Mouse (Mus musculus) layer of hippocampus, adult 11-12 months (tissue): ENCODE data around the gene Ppp4r1.

Source experiments
- DNase-seq: peaks from one replicate; pipeline ENCODE4 v3.0.0; 2022; ENCODE audit warnings: low spot score

Ppp4r1 gene

DNA sequence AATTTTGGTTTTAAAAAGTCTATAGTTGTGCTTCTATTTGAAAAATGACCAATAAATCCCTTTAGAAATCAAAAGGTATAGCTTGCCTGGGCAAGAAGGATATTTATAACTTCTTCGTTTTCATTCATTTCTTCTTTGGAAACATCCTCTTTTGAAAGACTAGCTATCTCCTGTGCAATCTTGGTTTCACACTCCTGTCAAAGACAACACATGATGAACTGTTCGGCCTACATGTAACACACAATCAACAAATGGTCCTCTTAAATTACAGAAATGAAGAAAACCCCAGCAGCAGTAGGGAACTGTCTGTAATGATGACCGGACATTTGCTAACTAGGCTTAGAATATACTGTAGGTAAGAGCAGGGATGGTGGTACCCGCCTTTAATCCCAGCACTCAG, 71.6 kb downstream of the Ppp4r1 start:
- no peak for DNase-seq

DNA sequence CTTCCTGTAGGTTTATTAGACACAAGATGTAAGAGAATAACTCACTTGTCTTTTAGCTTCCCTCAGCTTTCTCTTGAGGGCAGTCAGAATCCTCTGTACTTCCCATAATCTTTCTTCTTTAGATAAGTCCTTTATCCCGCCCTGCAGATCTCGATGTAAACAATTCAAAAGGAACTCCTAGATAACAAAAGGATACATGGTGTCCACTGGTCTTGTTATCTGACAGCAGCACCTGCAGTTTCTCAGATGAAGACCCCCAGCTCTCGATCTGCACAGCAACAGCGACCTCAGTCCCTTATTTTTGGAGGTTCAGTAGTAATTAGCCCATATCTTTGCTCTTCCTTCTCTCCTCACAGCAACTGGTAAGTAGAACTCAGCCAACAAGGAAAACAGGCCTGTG, 75.2 kb downstream of the Ppp4r1 start:
- DNase-seq = no peak

DNA sequence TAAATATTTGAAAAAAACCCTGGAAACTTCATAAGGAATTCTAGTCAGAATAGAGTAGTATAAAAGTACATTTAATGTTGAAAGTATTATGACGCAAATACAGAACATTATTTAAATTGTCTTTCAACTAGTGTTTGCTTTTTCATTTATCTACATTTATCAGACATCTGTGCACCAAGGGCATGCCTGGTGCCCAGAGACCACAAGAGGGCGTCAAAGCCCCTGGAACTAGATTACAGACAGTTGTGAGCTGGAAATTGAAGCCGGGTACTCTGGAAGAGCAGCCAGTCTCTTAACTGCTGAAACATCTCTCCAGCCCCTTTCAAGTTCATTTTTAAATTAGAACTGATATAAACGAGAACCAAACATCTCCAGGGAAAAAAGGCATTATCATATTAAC, 80.2 kb downstream of the Ppp4r1 start:
- peak; percentile 54 for DNase-seq

DNA sequence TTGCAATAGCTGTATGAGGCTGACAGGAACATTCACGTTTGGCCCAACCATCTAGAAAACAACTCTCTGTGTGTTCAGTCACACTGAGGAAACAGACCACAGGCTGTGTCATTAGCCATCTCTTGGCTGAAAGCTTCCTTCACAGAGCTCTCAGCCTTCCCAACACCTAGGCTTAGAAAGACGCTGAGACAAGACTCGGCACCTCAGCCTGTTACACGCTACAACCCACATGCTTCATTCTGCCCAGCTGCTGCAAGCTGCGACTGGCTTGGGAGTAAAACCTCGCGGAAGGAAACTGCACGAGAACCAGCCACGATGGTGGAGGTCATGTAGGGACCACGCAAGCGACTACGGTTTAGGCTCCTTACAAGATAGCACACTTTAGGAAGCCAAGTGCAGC, 81.5 kb downstream of the Ppp4r1 start:
- no peak for DNase-seq

DNA sequence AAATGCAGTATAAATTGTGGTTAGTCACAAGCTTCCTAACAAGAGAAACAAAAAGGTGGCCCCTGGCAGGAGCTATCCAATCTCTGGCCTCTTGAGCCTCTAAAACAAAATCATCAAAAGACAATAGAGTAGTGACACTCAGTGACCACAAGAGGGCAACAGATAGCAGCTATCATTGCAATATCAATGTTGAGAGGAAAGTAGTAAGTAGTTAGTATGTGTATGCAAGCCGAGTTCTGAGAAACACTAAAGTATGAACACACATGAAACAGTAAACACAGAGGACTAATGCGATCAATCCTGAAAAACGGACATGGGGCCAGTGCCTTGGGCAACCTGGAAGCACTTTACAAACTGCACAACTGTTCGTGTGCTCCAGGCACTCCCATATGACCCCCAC, 82.4 kb downstream of the Ppp4r1 start:
- DNase-seq = peak; percentile 36

DNA sequence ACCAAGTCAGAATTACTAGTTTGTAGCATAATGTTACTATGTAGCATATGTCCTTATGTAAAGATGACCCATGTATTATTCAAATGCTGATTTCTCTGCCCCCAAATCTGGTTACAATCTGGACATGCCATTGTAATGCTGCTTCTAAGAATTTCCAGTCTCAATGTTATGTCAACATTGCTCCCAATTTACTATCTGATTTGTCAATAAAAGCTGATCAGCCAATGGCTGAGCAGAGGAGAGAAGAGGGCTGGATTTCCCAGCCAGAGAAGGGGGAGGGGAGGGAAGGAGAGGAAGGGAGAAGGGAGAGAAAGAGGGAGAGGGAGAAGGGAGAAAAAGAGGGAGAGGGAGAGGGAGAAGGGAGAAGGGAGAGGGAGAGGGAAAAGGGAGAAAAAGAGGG, 82.9 kb downstream of the Ppp4r1 start:
- DNase-seq = no peak

DNA sequence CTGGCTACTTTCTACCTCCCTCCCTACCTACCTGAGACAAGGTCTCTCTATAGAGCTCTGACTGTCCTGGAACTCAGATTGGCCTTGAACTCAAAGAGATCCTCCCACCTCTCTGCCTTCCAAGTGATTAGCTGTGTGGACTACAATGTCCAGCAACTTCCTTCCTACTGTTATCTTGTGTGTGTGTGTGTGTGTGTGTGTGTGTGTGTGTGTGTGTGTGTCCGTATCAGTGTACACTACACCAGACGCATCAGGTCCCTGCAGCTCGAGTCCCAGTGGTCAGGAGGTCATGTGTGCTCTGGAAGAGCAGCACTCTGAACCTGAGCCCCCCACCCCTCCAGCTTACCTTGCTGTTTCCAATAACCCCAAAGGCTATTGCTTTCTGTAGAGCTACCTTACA, 83.8 kb downstream of the Ppp4r1 start:
- no peak for DNase-seq

DNA sequence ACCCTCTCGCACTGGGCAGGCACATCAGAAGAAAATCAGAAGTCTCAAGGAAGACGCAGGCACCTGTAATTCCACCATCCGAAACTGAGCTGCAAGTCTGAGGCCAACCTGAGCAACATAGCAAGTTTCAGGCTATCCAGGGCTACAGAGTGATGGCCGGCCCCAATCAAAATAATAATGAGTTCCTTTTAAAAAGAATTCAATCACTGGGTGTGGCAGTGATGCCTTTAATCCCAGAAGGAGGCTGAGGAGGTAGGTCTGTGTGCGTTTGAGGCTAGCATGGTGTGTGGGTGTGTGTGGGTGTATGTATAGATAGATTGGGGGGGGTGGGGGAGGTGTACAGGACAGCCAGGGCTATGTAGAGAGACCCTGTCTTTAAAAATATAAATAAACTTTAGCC, 85.6 kb downstream of the Ppp4r1 start:
- DNase-seq = no peak

DNA sequence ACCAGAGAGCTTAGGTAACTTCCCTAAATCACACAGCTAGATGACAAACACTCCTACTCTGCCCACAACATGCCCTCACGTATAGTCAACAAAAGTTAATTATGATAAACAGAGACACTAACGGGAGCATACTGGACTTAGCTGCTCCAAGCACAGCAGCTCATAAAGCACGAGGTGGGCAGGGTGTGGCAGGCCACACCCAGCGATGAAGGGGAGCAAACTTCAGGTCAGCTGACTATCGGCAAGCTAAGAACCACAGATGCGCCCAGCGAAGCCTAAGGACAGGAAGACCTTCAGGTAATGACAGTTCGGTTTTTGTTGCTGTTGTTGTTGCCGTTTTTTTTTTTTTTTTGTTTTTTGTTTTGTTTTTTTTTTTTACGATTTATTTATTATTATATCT, 87.3 kb downstream of the Ppp4r1 start:
- no peak for DNase-seq

DNA sequence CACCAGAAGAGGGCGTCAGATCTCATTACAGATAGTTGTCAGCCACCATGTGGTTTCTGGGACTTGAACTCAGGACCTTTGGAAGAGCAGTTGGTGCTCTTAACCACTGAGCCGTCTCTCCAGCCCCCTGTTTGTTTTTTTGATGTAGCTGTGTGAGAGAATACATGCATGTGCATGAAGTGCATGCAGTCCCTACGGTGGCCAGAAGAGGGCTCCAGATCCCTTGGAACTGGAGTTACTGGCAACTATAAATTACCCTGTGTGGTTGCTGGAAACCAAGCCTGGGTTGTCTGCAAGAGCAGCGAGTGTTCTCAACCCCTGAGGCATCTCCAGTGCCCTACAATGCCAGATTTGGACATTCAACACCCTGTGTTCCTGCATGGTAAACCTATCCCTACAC, 87.8 kb downstream of the Ppp4r1 start:
- DNase-seq = peak; percentile 73

DNA sequence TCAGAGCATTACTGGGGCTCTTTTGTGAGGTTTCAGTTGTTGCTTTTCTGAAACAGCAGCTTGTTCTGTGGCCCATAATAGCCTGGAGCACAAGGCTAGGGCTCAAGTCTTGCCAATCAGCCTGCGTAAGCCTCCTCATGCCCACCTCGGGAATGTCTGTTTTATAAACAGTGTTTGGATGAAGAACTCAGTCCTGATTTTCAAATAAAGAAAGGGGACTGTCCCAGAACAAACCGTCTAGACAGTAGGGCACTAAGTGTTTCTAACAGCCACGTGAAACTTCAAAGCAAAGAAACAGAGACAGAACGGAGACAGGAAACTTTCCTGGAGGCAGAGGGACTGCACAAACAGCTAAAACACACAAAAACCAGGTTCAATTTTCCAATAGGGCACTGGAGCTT, 89.3 kb downstream of the Ppp4r1 start:
- no peak for DNase-seq

DNA sequence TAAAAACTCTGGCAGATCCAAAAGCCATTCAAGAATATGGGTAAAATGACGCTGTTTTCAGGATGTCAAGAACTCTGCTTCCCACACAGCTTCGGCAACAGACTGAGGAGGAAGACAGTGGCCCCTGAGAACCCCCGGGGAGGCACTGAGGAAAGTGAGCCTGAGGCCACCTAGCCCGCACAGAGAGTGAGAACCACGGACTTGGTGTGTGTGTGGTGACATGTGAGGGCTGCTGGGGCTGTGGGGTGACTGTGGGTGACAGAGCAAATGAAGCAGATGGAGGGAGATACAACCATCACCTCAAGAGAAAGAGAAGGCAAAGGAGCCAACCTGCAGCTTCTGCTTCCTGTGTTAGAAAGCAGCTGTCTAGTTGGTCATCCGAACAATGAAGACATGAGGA, 89.7 kb downstream of the Ppp4r1 start:
- no peak for DNase-seq

DNA sequence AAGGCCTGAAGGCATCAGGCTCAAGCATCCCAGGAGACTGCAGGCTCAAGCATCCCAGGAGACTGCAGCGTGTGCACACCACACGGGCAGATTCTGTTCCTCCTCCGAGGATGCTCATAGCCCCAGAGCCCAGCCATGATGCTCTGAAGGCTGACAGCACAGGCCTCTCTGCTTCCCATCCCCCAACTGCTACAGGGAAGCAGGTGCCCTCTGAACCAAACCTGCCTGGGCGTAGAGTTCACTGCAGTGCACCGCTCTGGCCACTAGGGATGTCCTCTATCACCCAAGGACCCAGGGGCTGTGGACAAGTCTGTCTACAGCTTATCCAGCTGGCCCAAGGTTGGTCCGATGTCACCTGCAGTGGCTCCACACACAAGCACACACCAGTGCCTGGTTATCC, 90.3 kb downstream of the Ppp4r1 start:
- no peak for DNase-seq

DNA sequence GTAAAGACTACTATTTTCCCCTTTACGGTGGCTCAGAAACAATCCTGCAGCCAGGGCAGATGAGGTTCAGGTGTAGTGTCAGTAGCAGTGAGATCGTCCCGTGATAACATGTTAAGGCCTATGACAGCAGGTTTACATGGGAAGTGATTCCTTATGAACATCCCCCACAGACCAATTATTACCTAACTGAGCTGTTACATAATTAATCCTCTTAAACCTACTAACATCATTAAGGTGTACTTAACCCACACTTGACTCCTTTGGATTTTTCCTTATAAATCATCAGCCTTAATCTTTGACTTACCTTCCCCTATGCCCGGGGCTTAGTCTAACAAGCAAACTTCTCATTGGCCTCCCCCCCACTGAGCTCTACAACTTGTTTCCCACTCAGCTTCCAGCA, 90.8 kb downstream of the Ppp4r1 start:
- no peak for DNase-seq

DNA sequence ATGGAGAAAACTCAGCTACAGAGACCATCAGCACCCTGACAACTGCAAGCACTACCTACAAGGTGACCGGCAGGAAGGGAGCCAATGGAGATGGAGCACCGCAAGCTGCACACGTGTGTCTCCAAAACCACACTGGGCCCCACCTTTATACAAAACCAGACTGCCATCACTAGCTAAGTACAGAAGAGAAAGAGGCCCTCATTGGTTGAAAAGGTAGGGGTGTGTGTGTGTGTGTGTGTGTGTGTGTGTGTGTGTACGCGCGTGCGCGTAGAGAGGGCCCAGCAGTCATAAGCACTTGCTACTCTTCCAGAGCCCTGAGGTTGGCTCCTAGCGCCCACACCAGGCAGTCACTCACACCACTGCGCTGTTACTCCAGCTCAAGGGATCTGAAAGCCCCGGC, 91.5 kb downstream of the Ppp4r1 start:
- no peak for DNase-seq

DNA sequence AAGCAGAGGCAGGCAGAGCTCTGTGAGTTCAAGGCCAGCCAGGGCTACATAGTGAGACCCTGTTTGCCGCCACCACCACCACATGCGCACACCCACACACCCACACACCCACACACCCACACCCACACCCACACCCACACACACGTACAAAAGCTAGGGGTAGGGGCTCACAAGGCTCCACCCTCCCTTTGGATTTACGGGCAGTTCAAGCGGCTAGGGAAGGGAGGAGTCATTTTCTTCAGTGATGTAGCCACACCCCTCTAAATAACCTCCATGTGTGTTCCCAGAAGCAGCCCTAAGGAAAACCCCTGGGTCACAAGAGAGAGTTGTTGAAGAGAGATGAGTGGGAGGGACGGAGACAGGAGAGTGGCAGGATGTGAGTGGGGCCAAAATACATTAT, 94.7 kb downstream of the Ppp4r1 start:
- no peak for DNase-seq

DNA sequence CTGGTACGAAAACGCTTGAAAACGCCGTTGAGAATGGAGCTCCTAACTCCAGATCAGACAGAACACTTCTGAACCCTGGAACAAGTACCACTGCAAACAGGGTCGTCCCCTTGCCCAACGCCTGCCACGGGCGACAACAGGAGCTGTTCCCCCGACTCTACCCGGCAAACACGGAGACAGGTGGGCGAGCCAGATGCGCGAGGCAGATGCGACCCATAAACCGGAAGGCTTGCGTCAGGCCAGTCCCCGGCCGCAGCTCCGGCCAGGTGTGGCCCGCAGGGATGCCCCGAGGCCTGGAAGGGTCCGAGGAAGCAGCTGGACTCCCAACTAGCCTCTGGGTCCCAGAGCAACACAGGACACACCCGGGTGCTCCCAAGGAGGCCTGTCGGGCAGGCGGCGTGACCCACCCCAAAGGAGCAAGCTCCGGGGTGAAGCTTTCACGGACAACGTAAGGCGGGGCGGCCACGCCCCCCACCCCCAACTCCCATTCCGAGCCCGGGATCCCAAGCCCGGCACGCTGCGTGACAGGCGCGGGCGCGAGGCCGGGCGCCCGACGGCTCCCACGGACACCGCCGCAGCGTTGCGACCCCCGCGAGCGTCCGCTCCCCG, 101.8 kb downstream of the Ppp4r1 start:
- DNase-seq = no peak

DNA sequence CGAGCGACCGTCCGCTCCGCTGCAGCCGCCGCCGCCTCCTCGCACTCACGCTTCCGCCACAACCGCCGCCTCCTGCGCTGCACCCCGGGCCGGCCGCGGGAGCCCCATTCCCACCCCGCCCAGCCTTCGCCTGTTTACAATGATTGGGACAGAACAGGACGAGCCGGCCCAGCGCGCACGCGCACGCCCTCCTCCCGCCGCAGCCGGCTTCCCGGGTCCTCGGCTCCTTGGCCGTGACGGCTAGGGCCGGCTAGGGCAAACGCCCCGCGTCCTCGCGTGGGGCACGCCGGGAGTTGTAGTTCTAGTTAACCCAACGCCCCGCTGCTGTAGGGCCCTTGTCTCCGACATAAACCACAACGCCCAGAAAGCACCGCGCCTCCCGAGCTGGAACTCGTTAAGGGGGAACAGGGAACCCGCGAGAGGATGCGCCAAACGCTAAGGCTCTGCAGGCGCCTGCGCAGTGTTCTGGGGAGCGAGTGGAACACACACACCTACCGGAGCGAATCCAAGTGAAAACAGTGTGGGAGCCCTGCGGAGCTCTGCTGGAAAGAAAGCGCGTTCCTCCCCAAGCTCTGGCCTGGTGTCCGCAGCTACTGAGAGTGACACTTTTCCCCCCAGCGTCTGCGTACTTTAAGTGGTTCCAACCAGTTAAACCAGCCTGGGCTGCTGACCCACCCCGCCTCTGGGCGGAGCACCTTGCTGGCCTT, 102.5 kb downstream of the Ppp4r1 start:
- DNase-seq = peak; percentile 99

DNA sequence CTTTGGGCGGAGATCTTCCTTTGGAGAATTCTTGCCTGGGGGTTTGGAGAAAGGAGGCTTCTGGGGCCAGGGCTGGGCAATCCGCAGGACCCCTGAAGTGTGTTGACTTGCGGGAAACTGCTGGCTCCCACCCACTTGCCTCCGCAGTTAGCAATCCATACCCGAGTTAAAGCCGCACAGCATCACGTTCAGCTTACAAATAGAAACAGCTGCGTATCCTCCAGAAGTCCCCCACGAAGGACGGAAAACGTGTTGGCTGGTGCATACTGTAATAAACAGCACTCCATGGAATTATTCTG, 103.0 kb downstream of the Ppp4r1 start:
- DNase-seq = no peak

DNA sequence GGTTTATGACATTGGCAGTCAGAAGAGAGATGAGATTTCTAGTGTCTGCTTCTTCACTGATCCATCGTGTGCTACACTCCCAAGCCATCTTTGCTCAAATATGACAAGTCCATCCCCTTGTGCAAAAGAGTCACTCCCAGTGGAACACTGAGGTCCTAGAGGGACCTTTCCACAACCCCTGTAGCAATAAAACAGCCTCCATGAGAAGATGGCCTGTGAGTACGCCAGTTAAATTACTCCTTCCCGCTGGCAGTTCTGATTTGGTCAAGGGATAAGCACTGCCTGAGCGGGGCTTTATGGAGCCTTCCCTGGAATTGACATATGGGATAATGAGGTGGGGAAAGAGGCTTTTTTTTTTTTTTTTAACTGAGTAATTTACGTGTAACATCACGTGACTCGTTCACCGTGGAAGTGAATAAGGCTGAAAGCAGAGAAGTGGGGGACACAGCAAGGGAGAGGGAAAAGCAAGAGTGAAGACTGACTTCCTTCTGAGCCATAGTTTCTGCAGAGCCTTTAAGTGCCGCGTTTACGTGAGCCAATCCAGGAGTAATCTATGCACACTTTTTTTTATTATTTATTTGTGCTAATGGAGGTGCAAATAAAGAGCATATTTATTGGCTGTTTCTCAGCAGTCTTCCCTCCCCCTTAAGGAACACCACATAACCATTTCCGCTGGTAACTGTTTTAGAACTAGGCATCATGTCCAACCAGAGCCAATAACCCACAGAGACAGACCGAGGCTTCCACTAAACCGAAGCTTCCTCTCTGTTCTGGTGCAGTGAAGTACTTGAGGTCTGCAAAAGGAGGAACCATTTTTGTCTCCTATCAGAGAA, 103.5 kb downstream of the Ppp4r1 start, which contains the start of gene Ralbp1:
Ralbp1 (minus strand) TSS at position 102 of the 833 bp plus-strand sequence.
- DNase-seq = peak; percentile 52

DNA sequence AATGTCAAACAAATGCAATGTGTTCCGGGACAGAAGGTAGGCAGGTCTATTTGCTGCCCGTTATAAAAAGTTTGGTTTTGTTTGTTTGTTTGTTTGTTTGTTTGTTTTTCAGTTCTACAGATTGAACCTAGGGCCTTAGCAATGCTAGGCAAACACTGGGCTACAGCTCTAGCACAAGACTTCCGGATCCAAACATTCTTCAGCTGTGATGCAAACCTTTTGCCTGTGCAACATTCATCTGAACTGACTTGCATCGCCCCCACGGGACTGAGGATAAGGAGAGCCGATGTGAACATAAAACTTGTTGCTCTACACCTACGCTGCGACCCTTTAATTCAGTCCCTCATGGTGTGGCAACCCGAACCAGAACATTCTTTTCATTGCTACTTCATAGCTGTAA, 104.2 kb downstream of the Ppp4r1 start:
- DNase-seq = no peak

DNA sequence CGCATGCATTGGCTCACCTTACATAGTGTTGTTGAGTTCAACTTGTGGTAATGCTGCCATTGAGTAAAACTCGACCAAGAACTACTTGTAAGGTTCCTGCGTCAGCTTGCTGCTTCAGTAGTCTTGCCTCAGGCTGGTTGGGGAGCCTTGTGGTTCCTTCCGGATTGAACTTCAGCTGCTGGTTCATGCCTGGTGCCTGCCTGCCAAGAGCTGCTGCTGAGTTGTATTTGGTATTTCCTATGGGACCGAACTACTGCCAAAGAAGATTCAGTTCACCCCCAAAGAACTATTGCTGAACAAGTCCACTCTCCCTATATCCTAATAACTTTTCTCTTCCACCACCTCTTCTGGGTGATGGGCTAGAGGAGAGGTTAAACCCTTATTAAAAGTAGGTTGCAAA, 107.1 kb downstream of the Ppp4r1 start:
- no peak for DNase-seq
